Mouse (Mus musculus): ENCODE data around the gene Pglyrp1. TPM values are rescaled to one million over a fixed set of nuclear protein-coding genes. Genes with fewer than 3 reads are reported as not detected.

Pglyrp1 gene
- polyA plus RNA-seq, 1 experiment = 93.4 TPM

DNA sequence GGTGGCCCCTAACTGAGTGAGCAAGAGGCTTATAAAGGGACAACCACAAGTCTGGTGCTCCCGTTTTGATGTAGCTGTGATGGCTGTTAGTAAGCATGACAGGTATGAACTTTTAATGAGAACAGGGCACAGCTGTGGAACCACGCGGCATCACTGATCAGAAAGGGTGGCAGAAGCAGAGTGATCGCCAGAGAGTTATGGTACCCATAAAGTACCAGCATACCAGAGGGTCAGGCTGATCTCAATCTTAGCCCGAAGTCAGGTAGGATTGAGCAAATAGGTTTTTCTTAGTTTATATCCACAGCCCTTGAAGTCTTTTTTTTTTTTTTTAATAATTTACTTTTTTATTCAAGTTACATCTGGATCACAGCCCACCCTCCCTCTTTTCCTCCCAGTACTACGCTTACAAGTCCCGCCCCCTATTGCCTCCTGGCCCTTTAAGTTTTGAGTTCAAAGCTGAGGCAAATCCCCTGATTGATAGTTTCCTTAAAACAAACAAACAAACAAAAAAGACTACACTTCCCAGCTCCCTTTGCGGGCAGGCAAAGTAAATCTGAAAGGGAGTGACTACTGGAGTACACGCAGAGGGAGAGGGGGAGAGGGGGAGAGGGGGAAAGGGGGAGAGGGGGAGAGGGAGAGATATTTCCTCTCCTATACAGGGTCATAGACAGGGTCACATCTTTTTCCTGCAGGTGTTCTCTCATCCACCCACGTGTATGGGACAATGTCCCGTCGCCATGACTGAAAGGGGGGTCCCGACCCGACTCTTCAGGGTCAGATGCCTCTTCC lies 1.1 kb downstream of the Pglyrp1 start:
- TF ChIP-seq POLR2A (IDR thresholded peaks at IDR 0.05; ENCODE audit: low read depth, low read length) (no peak), CTCF (IDR thresholded peaks at IDR 0.05; ENCODE audit: extremely low read depth, insufficient read depth, insufficient read length, insufficient replicate concordance) (no peak)
- Histone ChIP-seq H3K27ac (ENCODE audit: insufficient read depth, low read length) (no peak overlapping the region), H3K4me1 (ENCODE audit: control insufficient read depth, insufficient read depth, insufficient read length) (no peaks in the 10 kb centered on the region), H3K27me3 (ENCODE audit: control insufficient read depth, insufficient read depth, low read length) (no peaks in the 10 kb centered on the region), H3K4me3 (ENCODE audit: extremely low read depth, insufficient read depth, insufficient read length) (no peak overlapping the region), H3K36me3 (ENCODE audit: control insufficient read depth, insufficient read depth, low read length) (no peaks in the 10 kb centered on the region)
- WGBS = 30% methylated on average over 13 of the region's 14 CpGs
- no peak for DNase-seq (ENCODE audit: low read depth in 1 of 2, low spot score in 2 of 2)

DNA sequence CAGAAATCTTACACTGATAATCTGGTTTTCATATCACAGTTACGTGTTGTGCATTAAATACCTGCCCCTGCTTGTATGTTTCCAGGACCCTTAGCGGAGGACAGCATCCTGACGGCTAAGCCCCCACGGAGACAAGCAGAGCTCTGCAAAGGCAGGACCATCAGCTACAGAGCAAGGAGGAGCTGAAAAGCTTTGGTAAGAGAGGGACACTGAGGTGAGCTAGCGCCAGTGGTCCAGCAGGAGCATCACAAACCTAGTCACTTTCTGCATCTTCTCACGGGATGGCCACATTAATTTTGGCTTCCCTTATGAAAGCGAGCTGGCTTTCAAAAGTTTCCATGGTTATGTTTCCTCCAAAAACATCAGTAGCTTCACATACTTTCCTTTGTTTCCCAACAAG lies 1.7 kb downstream of the Pglyrp1 start:
- WGBS = 7% methylated on average over 7 of the region's 7 CpGs
- no peak for DNase-seq (ENCODE audit: low read depth in 1 of 2, low spot score in 2 of 2)
- H3K27me3 ChIP-seq (ENCODE audit: control insufficient read depth, insufficient read depth, low read length) = no peaks in the 10 kb centered on the region
- TF ChIP-seq CTCF (IDR thresholded peaks at IDR 0.05; ENCODE audit: extremely low read depth, insufficient read depth, insufficient read length, insufficient replicate concordance) (no peak), POLR2A (IDR thresholded peaks at IDR 0.05; ENCODE audit: low read depth, low read length) (no peak)
- H3K36me3 ChIP-seq (ENCODE audit: control insufficient read depth, insufficient read depth, low read length) = no peaks in the 10 kb centered on the region
- no peaks in the 10 kb centered on the region for H3K4me1 ChIP-seq (ENCODE audit: control insufficient read depth, insufficient read depth, insufficient read length)
- no peak overlapping the region for H3K4me3 ChIP-seq (ENCODE audit: extremely low read depth, insufficient read depth, insufficient read length)
- H3K27ac ChIP-seq (ENCODE audit: insufficient read depth, low read length) = no peak overlapping the region

DNA sequence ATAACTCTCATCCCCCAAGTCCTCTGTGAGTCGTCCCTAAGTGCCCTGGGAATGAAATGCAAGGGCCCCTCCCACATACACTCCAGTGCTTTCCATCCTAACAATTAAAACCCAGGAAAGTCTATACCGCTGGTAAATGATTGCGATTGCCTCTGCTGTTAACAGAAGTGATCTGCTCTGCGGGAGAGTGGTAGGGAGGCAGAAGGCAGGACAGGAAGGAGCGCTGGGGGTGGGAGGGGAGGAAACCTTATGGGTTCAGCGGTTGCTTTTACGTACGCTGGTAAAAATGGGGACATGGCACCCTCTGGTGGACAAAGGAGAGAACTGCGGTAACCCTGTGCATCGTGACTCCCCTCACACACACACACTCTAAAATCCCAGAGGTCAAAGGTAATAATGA lies 2.1 kb downstream of the Pglyrp1 start:
- Histone ChIP-seq H3K36me3 (ENCODE audit: control insufficient read depth, insufficient read depth, low read length) (no peaks in the 10 kb centered on the region), H3K27ac (ENCODE audit: insufficient read depth, low read length) (no peak overlapping the region), H3K27me3 (ENCODE audit: control insufficient read depth, insufficient read depth, low read length) (no peaks in the 10 kb centered on the region), H3K4me1 (ENCODE audit: control insufficient read depth, insufficient read depth, insufficient read length) (no peaks in the 10 kb centered on the region), H3K4me3 (ENCODE audit: extremely low read depth, insufficient read depth, insufficient read length) (peak overlapping the region; percentile 13; the same call in 1 of the 2 replicates)
- DNase-seq (ENCODE audit: low read depth in 1 of 2, low spot score in 2 of 2) = peak; percentile 63 to 64
- under 1% methylated on average over 10 of the region's 10 CpGs for WGBS
- TF ChIP-seq CTCF (IDR thresholded peaks at IDR 0.05; ENCODE audit: extremely low read depth, insufficient read depth, insufficient read length, insufficient replicate concordance) (peak; percentile 85; the same call in 1 of the 2 replicates), POLR2A (IDR thresholded peaks at IDR 0.05; ENCODE audit: low read depth, low read length) (no peak)

- Histone ChIP-seq H3K27ac (ENCODE audit: insufficient read depth, low read length) (no peak overlapping the region), H3K36me3 (ENCODE audit: control insufficient read depth, insufficient read depth, low read length) (no peaks in the 10 kb centered on the region), H3K4me3 (ENCODE audit: extremely low read depth, insufficient read depth, insufficient read length) (no peak overlapping the region), H3K27me3 (ENCODE audit: control insufficient read depth, insufficient read depth, low read length) (no peaks in the 10 kb centered on the region), H3K4me1 (ENCODE audit: control insufficient read depth, insufficient read depth, insufficient read length) (no peaks in the 10 kb centered on the region)
- WGBS = 77% methylated on average over 5 of the region's 5 CpGs
- DNase-seq (ENCODE audit: low read depth in 1 of 2, low spot score in 2 of 2) = no peak
- TF ChIP-seq CTCF (IDR thresholded peaks at IDR 0.05; ENCODE audit: extremely low read depth, insufficient read depth, insufficient read length, insufficient replicate concordance) (no peak), POLR2A (IDR thresholded peaks at IDR 0.05; ENCODE audit: low read depth, low read length) (no peak)
Measured at GRCm38 (mm10) chr7:18875372-18875771, 4.2 kb downstream of the Pglyrp1 start.

DNA sequence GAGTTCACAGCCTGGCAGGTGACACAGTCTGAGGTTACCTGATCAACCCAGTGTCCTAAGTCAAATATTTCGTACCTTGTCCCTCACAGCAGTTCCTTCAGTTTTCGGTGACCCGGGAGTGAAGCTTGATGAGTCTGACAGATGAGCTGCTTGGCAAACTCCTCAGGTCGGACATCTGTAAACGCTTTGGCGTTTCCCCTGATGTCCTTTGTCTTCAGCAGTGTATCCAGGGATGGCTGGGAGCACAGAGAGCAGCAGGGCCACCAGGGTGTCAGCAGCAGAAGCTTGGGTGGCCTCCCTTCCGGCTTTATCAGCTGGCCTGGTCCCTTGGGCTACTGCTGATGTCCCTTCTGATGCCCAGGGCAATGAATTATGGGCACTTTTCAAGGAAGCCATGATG lies 7.6 kb downstream of the Pglyrp1 start:
- Histone ChIP-seq H3K27ac (ENCODE audit: insufficient read depth, low read length) (no peak overlapping the region), H3K4me3 (ENCODE audit: extremely low read depth, insufficient read depth, insufficient read length) (no peak overlapping the region), H3K27me3 (ENCODE audit: control insufficient read depth, insufficient read depth, low read length) (no peaks in the 10 kb centered on the region), H3K36me3 (ENCODE audit: control insufficient read depth, insufficient read depth, low read length) (no peaks in the 10 kb centered on the region), H3K4me1 (ENCODE audit: control insufficient read depth, insufficient read depth, insufficient read length) (peaks cover under 1% of the 10 kb centered on the region; the same call in 1 of the 2 replicates)
- DNase-seq (ENCODE audit: low read depth in 1 of 2, low spot score in 2 of 2) = no peak
- TF ChIP-seq CTCF (IDR thresholded peaks at IDR 0.05; ENCODE audit: extremely low read depth, insufficient read depth, insufficient read length, insufficient replicate concordance) (no peak), POLR2A (IDR thresholded peaks at IDR 0.05; ENCODE audit: low read depth, low read length) (no peak)
- WGBS = 84% methylated on average over 7 of the region's 7 CpGs

DNA sequence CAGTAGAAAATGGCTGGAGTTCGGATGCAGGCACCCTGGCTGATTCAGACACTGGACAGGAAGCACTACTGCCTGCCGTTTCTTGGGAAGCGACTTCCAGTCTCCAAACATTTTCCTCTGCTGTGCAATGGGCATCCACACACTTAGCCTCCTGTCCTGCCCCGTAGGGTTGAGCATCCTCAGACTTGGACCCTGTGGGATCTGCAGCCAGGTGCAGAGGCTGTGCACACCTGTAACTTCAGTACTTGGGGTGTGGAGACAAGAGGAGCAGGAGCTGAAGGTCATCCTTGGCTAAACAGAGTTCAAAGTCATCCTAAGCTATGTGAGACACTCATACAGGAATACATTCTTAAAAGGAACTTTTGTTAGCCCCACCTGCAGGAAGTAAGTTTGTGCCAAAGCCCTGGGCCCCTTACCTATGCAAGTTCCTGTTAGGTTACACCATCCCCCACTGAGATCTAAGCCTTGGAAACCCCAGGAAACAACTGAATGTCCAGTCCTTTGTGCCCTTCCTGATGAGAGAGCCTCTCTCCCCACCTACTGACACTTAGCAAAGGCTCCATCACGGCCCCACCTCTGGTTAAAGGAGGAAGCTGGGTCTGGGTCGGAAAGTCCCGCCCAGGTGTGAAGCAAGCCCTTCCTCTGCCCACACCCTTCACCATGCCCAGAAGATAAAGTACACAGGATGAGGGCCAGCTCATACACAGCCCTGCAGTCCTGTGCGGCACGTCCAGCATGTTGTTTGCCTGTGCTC lies 13.0 kb downstream of the Pglyrp1 start:
- peak in 1 of 2 experiments; percentile 51 for DNase-seq (ENCODE audit: low read depth in 1 of 2, low spot score in 2 of 2)
- H3K36me3 ChIP-seq (ENCODE audit: control insufficient read depth, insufficient read depth, low read length) = no peaks in the 10 kb centered on the region
- H3K27me3 ChIP-seq (ENCODE audit: control insufficient read depth, insufficient read depth, low read length) = no peaks in the 10 kb centered on the region
- H3K4me1 ChIP-seq (ENCODE audit: control insufficient read depth, insufficient read depth, insufficient read length) = peaks cover 11% of the 10 kb centered on the region; the same call in 1 of the 2 replicates
- 40% methylated on average over 9 of the region's 9 CpGs for WGBS
- no peak for TF ChIP-seq CTCF (IDR thresholded peaks at IDR 0.05; ENCODE audit: extremely low read depth, insufficient read depth, insufficient read length, insufficient replicate concordance)
- TF ChIP-seq POLR2A (IDR thresholded peaks at IDR 0.05; ENCODE audit: low read depth, low read length) = peak; percentile 57; the same call in 1 of the 2 replicates
- peak overlapping the region; percentile 60 for H3K4me3 ChIP-seq (ENCODE audit: extremely low read depth, insufficient read depth, insufficient read length)
- H3K27ac ChIP-seq (ENCODE audit: insufficient read depth, low read length) = peak overlapping the region; percentile 76
